Mouse (Mus musculus): ENCODE measurements around the gene Rbp3. TPM values are rescaled to one million over a fixed set of nuclear protein-coding genes. Genes with fewer than 3 reads are reported as not detected.

The Rbp3 gene
- polyA plus RNA-seq, 1 experiment from 2014 or later = not detected

- H3K36me3 ChIP-seq (ENCODE audit: control insufficient read depth, insufficient read depth, low read length) = no peaks in the 10 kb centered on the region
- H3K4me3 ChIP-seq (ENCODE audit: low read depth, low read length) = no peak overlapping the region
- ATAC-seq (ENCODE audit: low read depth) = no peak
- H3K27ac ChIP-seq (ENCODE audit: low read depth, low read length) = no peak overlapping the region
- no peaks in the 10 kb centered on the region for H3K27me3 ChIP-seq (ENCODE audit: control insufficient read depth, insufficient read depth, low read length)
- no peak overlapping the region for H3K4me2 ChIP-seq (ENCODE audit: low read depth, low read length)
- H3K9ac ChIP-seq (replicated peaks; ENCODE audit: low read depth, low read length) = no peak overlapping the region
- no peaks in the 10 kb centered on the region for H3K9me3 ChIP-seq (ENCODE audit: control insufficient read depth, low read length)
- no peaks in the 10 kb centered on the region for H3K4me1 ChIP-seq (ENCODE audit: control insufficient read depth, insufficient read depth, low read length)
- 92% methylated on average over 9 of the region's 9 CpGs for WGBS
These were observed 39.2 kb downstream of the Rbp3 start for GRCm38 (mm10) chr14:33993051-33993450.

DNA sequence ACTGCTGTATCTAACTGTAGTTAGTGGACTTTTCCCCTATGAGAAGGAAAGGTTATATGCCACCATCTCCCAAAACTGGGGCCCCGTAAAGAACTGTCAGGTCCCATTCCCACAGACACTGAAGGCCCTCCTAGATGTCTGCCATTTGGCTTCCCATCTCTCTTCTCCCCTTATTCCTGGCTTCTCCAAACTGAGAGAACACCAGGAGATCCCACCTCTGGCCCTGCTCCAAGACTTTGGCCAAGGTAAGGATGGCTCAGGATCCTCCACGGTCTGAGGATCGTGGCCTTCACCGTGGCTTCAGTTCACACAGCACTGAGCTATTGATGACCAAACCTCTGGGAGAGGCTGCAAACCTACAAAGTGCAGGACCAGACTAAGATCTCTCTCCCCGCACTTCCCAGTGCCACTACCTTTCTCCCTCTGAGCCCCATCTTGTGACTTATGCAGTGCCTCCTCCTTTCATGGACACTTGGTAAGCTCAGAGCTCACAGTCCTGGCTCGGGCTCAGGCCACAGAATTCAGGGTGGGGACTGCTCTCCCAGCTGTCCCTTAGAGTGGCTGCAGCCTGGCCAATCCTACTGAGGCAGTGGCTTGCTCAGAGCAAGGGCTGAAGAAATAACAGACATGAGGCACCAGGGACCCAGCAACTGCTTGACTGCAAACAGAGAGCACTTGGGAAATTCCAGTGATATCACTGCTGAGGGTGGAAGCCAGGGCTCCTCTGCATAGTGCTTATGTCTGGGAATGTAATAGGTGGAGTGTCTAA is 39.9 kb downstream of the Rbp3 start:
- Histone ChIP-seq H3K9ac (replicated peaks; ENCODE audit: low read depth, low read length) (no peak overlapping the region), H3K4me2 (ENCODE audit: low read depth, low read length) (no peak overlapping the region), H3K27ac (ENCODE audit: low read depth, low read length) (no peak overlapping the region), H3K9me3 (ENCODE audit: control insufficient read depth, low read length) (no peaks in the 10 kb centered on the region), H3K36me3 (ENCODE audit: control insufficient read depth, insufficient read depth, low read length) (no peaks in the 10 kb centered on the region), H3K27me3 (ENCODE audit: control insufficient read depth, insufficient read depth, low read length) (no peaks in the 10 kb centered on the region), H3K4me3 (ENCODE audit: low read depth, low read length) (no peak overlapping the region), H3K4me1 (ENCODE audit: control insufficient read depth, insufficient read depth, low read length) (no peaks in the 10 kb centered on the region)
- no peak for ATAC-seq (ENCODE audit: low read depth)
- 92% methylated on average over 6 of the region's 6 CpGs for WGBS

DNA sequence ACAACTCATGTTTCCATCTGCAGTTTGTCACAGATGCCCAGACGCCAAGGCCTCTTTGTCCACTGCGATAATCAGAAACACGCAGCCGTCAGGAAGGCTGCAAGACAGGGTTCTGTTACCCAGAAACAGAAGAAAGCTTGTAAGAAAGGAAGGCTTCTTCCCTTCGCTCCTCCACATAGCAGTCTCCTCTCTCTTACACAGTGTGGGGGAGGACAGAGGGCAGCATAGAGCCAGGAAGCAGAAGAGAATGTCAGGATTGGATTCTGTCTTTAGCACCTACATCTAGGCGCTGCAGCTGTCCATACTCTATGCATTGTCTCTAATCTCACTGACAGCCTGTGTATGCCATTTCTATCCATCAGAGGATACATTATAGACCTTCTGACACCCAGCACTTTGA is 43.6 kb downstream of the Rbp3 start:
- H3K4me2 ChIP-seq (ENCODE audit: low read depth, low read length) = no peak overlapping the region
- no peaks in the 10 kb centered on the region for H3K36me3 ChIP-seq (ENCODE audit: control insufficient read depth, insufficient read depth, low read length)
- H3K9ac ChIP-seq (replicated peaks; ENCODE audit: low read depth, low read length) = no peak overlapping the region
- 74% methylated on average over 6 of the region's 6 CpGs for WGBS
- no peak overlapping the region for H3K4me3 ChIP-seq (ENCODE audit: low read depth, low read length)
- H3K27ac ChIP-seq (ENCODE audit: low read depth, low read length) = no peak overlapping the region
- no peak for ATAC-seq (ENCODE audit: low read depth)
- no peaks in the 10 kb centered on the region for H3K4me1 ChIP-seq (ENCODE audit: control insufficient read depth, insufficient read depth, low read length)
- H3K9me3 ChIP-seq (ENCODE audit: control insufficient read depth, low read length) = no peaks in the 10 kb centered on the region
- no peaks in the 10 kb centered on the region for H3K27me3 ChIP-seq (ENCODE audit: control insufficient read depth, insufficient read depth, low read length)

- Histone ChIP-seq H3K4me3 (ENCODE audit: low read depth, low read length) (no peak overlapping the region), H3K27ac (ENCODE audit: low read depth, low read length) (no peak overlapping the region), H3K27me3 (ENCODE audit: control insufficient read depth, insufficient read depth, low read length) (no peaks in the 10 kb centered on the region), H3K9me3 (ENCODE audit: control insufficient read depth, low read length) (no peaks in the 10 kb centered on the region), H3K36me3 (ENCODE audit: control insufficient read depth, insufficient read depth, low read length) (no peaks in the 10 kb centered on the region), H3K4me2 (ENCODE audit: low read depth, low read length) (no peak overlapping the region), H3K9ac (replicated peaks; ENCODE audit: low read depth, low read length) (no peak overlapping the region), H3K4me1 (ENCODE audit: control insufficient read depth, insufficient read depth, low read length) (no peaks in the 10 kb centered on the region)
- no peak for ATAC-seq (ENCODE audit: low read depth)
These were observed 46.3 kb downstream of the Rbp3 start for GRCm38 (mm10) chr14:34000076-34000475.

DNA sequence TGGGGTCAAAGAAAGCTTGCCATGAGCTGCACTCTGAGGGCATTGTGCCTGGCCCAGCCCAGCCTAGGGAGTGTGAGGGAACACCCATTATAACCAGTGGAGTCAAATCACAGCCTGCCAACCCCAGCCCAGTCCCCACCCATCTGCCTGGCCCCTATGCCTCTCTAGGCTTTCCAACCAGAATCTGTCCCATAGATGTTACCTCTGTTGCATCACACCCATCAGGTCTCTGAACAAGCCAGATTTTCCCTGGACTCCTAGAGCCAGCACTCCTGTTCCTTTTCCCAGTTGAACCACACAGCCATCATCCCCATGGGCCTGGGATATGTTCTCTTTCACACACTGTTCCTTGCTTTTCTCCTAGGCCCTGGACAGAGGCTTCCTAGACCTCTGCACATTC is 47.6 kb downstream of the Rbp3 start:
- Histone ChIP-seq H3K4me1 (ENCODE audit: control insufficient read depth, insufficient read depth, low read length) (no peaks in the 10 kb centered on the region), H3K9ac (replicated peaks; ENCODE audit: low read depth, low read length) (no peak overlapping the region), H3K4me3 (ENCODE audit: low read depth, low read length) (no peak overlapping the region), H3K27ac (ENCODE audit: low read depth, low read length) (no peak overlapping the region), H3K4me2 (ENCODE audit: low read depth, low read length) (no peak overlapping the region), H3K36me3 (ENCODE audit: control insufficient read depth, insufficient read depth, low read length) (no peaks in the 10 kb centered on the region), H3K27me3 (ENCODE audit: control insufficient read depth, insufficient read depth, low read length) (no peaks in the 10 kb centered on the region), H3K9me3 (ENCODE audit: control insufficient read depth, low read length) (no peaks in the 10 kb centered on the region)
- no peak for ATAC-seq (ENCODE audit: low read depth)

GRCm38 (mm10) chr14:34002358-34002757 is 48.6 kb downstream of the Rbp3 start:
- H3K4me1 ChIP-seq (ENCODE audit: control insufficient read depth, insufficient read depth, low read length) = no peaks in the 10 kb centered on the region
- H3K4me2 ChIP-seq (ENCODE audit: low read depth, low read length) = no peak overlapping the region
- WGBS = 95% methylated on average over 5 of the region's 5 CpGs
- ATAC-seq (ENCODE audit: low read depth) = no peak
- H3K9ac ChIP-seq (replicated peaks; ENCODE audit: low read depth, low read length) = no peak overlapping the region
- no peak overlapping the region for H3K27ac ChIP-seq (ENCODE audit: low read depth, low read length)
- no peak overlapping the region for H3K4me3 ChIP-seq (ENCODE audit: low read depth, low read length)
- H3K27me3 ChIP-seq (ENCODE audit: control insufficient read depth, insufficient read depth, low read length) = no peaks in the 10 kb centered on the region
- no peaks in the 10 kb centered on the region for H3K9me3 ChIP-seq (ENCODE audit: control insufficient read depth, low read length)
- H3K36me3 ChIP-seq (ENCODE audit: control insufficient read depth, insufficient read depth, low read length) = no peaks in the 10 kb centered on the region

Other genes starting within 250 kb of the Rbp3 start
- gene Gdf10, start 30.4 kb upstream of the Rbp3 start, polyA plus RNA-seq (2014; fragmentation: Nextera tagmentation; extraction: Ambion mirVana) = 11.0 and 11.8 TPM in 2 replicates
- gene Gdf2, start 13.0 kb upstream of the Rbp3 start, polyA plus RNA-seq (2014; fragmentation: Nextera tagmentation; extraction: Ambion mirVana) = not detected in 2 replicates
- gene Zfp488, start 24.8 kb downstream of the Rbp3 start, polyA plus RNA-seq (2014; fragmentation: Nextera tagmentation; extraction: Ambion mirVana) = 0.89 and 1.9 TPM in 2 replicates
- gene Gm30083, start 61.2 kb downstream of the Rbp3 start, polyA plus RNA-seq (2014; fragmentation: Nextera tagmentation; extraction: Ambion mirVana) = not detected in 2 replicates
- not detected in 2 replicates for gene Gm5460, start 62.8 kb downstream of the Rbp3 start, polyA plus RNA-seq (2014; fragmentation: Nextera tagmentation; extraction: Ambion mirVana)
- gene Antxrl, start 98.7 kb downstream of the Rbp3 start, polyA plus RNA-seq (2014; fragmentation: Nextera tagmentation; extraction: Ambion mirVana) = not detected in 2 replicates
- gene Anxa8, start 132.0 kb downstream of the Rbp3 start, polyA plus RNA-seq (2014; fragmentation: Nextera tagmentation; extraction: Ambion mirVana) = not detected in 2 replicates
- 0.75 TPM in 1 of 2 replicates, not detected in the other for gene A630023A22Rik, start 148.8 kb downstream of the Rbp3 start, polyA plus RNA-seq (2014; fragmentation: Nextera tagmentation; extraction: Ambion mirVana)
- gene Npy4r, start 198.5 kb downstream of the Rbp3 start, polyA plus RNA-seq (2014; fragmentation: Nextera tagmentation; extraction: Ambion mirVana) = 0.17 and 0.24 TPM in 2 replicates
- gene Gprin2, start 247.7 kb downstream of the Rbp3 start, polyA plus RNA-seq (2014; fragmentation: Nextera tagmentation; extraction: Ambion mirVana) = 4.3 and 5.2 TPM in 2 replicates